Mouse (Mus musculus) heart, postnatal 14 days (tissue): ENCODE results near the gene Rhot2. TPM values are rescaled to one million over a fixed set of nuclear protein-coding genes. Genes with fewer than 3 reads are reported as not detected.

ENCODE experiments used
- DNase-seq, 2 experiments: peaks; one replicate each; pipeline ENCODE4 v3.0.0; 2021 to 2022
- intact Hi-C: fragments of 180-260 bp; cut with DNase I; formaldehyde crosslinking; loops from one replicate; pipeline ENCODE4 v1.15.1; 2025
- total RNA-seq, 2 experiments: library from RNA; stranded (reverse); gene quantifications; 2 replicates each; pipeline ENCODE4 v1.2.3; 2021

Gene Rhot2
- total RNA-seq, 2 experiments from 2014 or later = 103 to 105 TPM

- intact Hi-C loops = no loop called here
- no peak for DNase-seq
Observed at GRCm38 (mm10) chr17:25830806-25831431, 13.7 kb downstream of the Rhot2 start.

- DNase-seq = no peak
- intact Hi-C loops = no loop called here
Observed at GRCm38 (mm10) chr17:25830200-25830753, 14.4 kb downstream of the Rhot2 start.

GRCm38 (mm10) chr17:25829558-25830017 is 15.1 kb downstream of the Rhot2 start:
- DNase-seq = no peak
- intact Hi-C loops = no loop called here

GRCm38 (mm10) chr17:25828712-25829557 is 15.7 kb downstream of the Rhot2 start, which contains the start of gene Jmjd8:
Jmjd8 (plus strand) TSS chr17:25828867.
- intact Hi-C loops = no loop called here
- peak; percentile 74 to 79 for DNase-seq

- intact Hi-C loops = no loop called here
- DNase-seq = no peak
Observed at GRCm38 (mm10) chr17:25828223-25828594, 16.4 kb downstream of the Rhot2 start.

- no peak for DNase-seq
- intact Hi-C loops = no loop called here
Observed at GRCm38 (mm10) chr17:25827546-25828222, 17.0 kb downstream of the Rhot2 start.

GRCm38 (mm10) chr17:25827011-25827410 is 17.6 kb downstream of the Rhot2 start:
- DNase-seq = no peak
- intact Hi-C loops = no loop called here

- intact Hi-C loops = no loop called here
Observed at GRCm38 (mm10) chr17:25825984-25826570, 18.6 kb downstream of the Rhot2 start.

GRCm38 (mm10) chr17:25825311-25825710 is 19.3 kb downstream of the Rhot2 start:
- intact Hi-C loops = no loop called here
- DNase-seq = no peak

More at GRCm38 (mm10) chr17:25825984-25826570, 18.6 kb downstream of the Rhot2 start:
- no peak for DNase-seq

- DNase-seq = no peak
- intact Hi-C loops = no loop called here
Observed at GRCm38 (mm10) chr17:25824362-25825142, 20.1 kb downstream of the Rhot2 start.

GRCm38 (mm10) chr17:25823452-25823851 is 21.2 kb downstream of the Rhot2 start, which contains the start of gene Wdr24:
Wdr24 (plus strand) TSS chr17:25823627.
- intact Hi-C loops = no loop called here
- DNase-seq = peak; percentile 73 to 83

- intact Hi-C loops = no loop called here
- no peak for DNase-seq
Observed at GRCm38 (mm10) chr17:25818851-25819780, 25.5 kb downstream of the Rhot2 start.

- intact Hi-C loops = no loop called here
Observed at GRCm38 (mm10) chr17:25817662-25818061, 27.0 kb downstream of the Rhot2 start.

GRCm38 (mm10) chr17:25813471-25813870 is 31.2 kb downstream of the Rhot2 start:
- peak; percentile 88 to 94 for DNase-seq
- intact Hi-C loops = no loop called here

More at GRCm38 (mm10) chr17:25817662-25818061, 27.0 kb downstream of the Rhot2 start:
- DNase-seq = no peak

- intact Hi-C loops = no loop called here
- DNase-seq = no peak
Observed at GRCm38 (mm10) chr17:25810890-25811289, 33.8 kb downstream of the Rhot2 start.

GRCm38 (mm10) chr17:25809606-25810340 is 34.9 kb downstream of the Rhot2 start:
- intact Hi-C loops = no loop called here
- no peak for DNase-seq

GRCm38 (mm10) chr17:25808789-25809605 is 35.7 kb downstream of the Rhot2 start, which contains the start of gene Fbxl16:
Fbxl16 (plus strand) TSS chr17:25809085.
- DNase-seq = peak; percentile 66 to 69
- intact Hi-C loops = no loop called here
